ENCODE assay signal across 8 mouse cellular contexts in genomic region chr13:65242319-65242787, GRCm38 (mm10). TPM values are rescaled to one million over a fixed set of nuclear protein-coding genes. Genes with fewer than 3 reads are reported as not detected.
DNase-seq lines count a peak whose midpoint lies in the region; ATAC-seq and TF ChIP-seq lines count a peak whose summit lies in the region.

No protein-coding gene starts in this region.

- intact Hi-C loops in heart, postnatal 14 days (cut with DNase I): loop anchor here (10.0 kb wide), 3 partner anchors 798 to 1088 kb away; partner anchors contain the start of genes Aaed1 and Zfp367
- intact Hi-C loops in left cerebral cortex, postnatal 36 days (cut with DNase I): loop anchor here (5.0 to 10.0 kb wide), 3 partner anchors 130 to 928 kb away; partner anchors contain the start of genes Aaed1, Cdk20 and Mfsd14b

- peak overlapping the region; percentile 99 for H3K4me2 ChIP-seq in heart, embryonic 15.5 days
- peak overlapping the region; percentile 92 for H3K4me2 ChIP-seq in forebrain, embryonic 15.5 days (replicated peaks)
- peak overlapping the region; percentile 96 for H3K4me2 ChIP-seq in liver, embryonic 14.5 days (ENCODE audit: low read depth)

- H3K4me3 ChIP-seq in heart, embryonic 15.5 days: peak overlapping the region; percentile 87
- H3K4me3 ChIP-seq in G1E (ENCODE audit: low read depth, low read length): peak overlapping the region; percentile 97
- H3K4me3 ChIP-seq in forebrain, embryonic 15.5 days: peak overlapping the region; percentile 78
- peak overlapping the region; percentile 79 to 84 for H3K4me3 ChIP-seq in liver, embryonic 14.5 days (ENCODE audit: insufficient read depth in 1 of 2, low read depth in 2 of 2, low read length in 2 of 2)

- no peak for ATAC-seq in heart, embryonic 15.5 days (replicated peaks; ENCODE audit: insufficient number of reproducible peaks, insufficient read depth, low FRiP score, low read depth)
- ATAC-seq in G1E (ENCODE audit: extremely low read depth, insufficient number of reproducible peaks, low FRiP score, poor library complexity, severe bottlenecking): no peak
- ATAC-seq in forebrain, embryonic 15.5 days (replicated peaks): no peak
- no peak for ATAC-seq in liver, embryonic 14.5 days (ENCODE audit: insufficient read depth)

- no peaks in the 10 kb centered on the region for H3K36me3 ChIP-seq in heart, embryonic 15.5 days
- peaks cover 33% of the 10 kb centered on the region for H3K36me3 ChIP-seq in G1E (replicated peaks)
- peaks cover 11% of the 10 kb centered on the region; the same call in 1 of the 2 replicates for H3K36me3 ChIP-seq in forebrain, embryonic 15.5 days
- no peaks in the 10 kb centered on the region for H3K36me3 ChIP-seq in liver, embryonic 14.5 days (replicated peaks; ENCODE audit: control insufficient read depth, insufficient read depth, low read depth)

- no peak for TF ChIP-seq EP300 in liver, embryonic 14.5 days (IDR thresholded peaks at IDR 0.05; ENCODE audit: low read depth)

- H3K9me3 ChIP-seq in heart, embryonic 15.5 days (replicated peaks): no peaks in the 10 kb centered on the region
- H3K9me3 ChIP-seq in G1E (replicated peaks): peaks cover 34% of the 10 kb centered on the region
- H3K9me3 ChIP-seq in forebrain, embryonic 15.5 days: peaks cover 14% of the 10 kb centered on the region
- no peaks in the 10 kb centered on the region for H3K9me3 ChIP-seq in liver, embryonic 14.5 days (ENCODE audit: control insufficient read depth, low read length)

- H3K27ac ChIP-seq in heart, embryonic 15.5 days: no peak overlapping the region
- H3K27ac ChIP-seq in forebrain, embryonic 15.5 days (replicated peaks): no peak overlapping the region
- no peak overlapping the region for H3K27ac ChIP-seq in liver, embryonic 14.5 days

- DNase-seq in heart, postnatal 14 days: no peak
- no peak for DNase-seq in G1E (ENCODE audit: low spot score)
- no peak for DNase-seq in liver, embryonic 14.5 days (ENCODE audit: low read depth in 3 of 3, low spot score in 3 of 3)
- no peak for DNase-seq in embryo, embryonic 10 days (ENCODE audit: low spot score)
- no peak for DNase-seq in urinary bladder, postnatal 36 days (ENCODE audit: low spot score in 2 of 2)
- no peak for DNase-seq in left cerebral cortex, postnatal 36 days (ENCODE audit: low spot score in 2 of 2)

- no peaks in the 10 kb centered on the region for H3K27me3 ChIP-seq in heart, embryonic 15.5 days
- H3K27me3 ChIP-seq in G1E (ENCODE audit: insufficient read depth, low read length): no peaks in the 10 kb centered on the region
- no peaks in the 10 kb centered on the region for H3K27me3 ChIP-seq in forebrain, embryonic 15.5 days
- H3K27me3 ChIP-seq in liver, embryonic 14.5 days (ENCODE audit: control insufficient read depth, insufficient read depth, low read length): no peaks in the 10 kb centered on the region

- WGBS in heart, embryonic 15.5 days: 31% methylated on average over 27 of the region's 27 CpGs
- 41% methylated on average over 27 of the region's 27 CpGs for whole genome bisulfite sequencing in forebrain, embryonic 15.5 days
- WGBS in liver, embryonic 14.5 days (ENCODE audit: insufficient replicate concordance): 24% methylated on average over 27 of the region's 27 CpGs

- H3K9ac ChIP-seq in heart, embryonic 15.5 days: peak overlapping the region; percentile 60
- peak overlapping the region; percentile 65; the same call in 1 of the 2 replicates for H3K9ac ChIP-seq in forebrain, embryonic 15.5 days (replicated peaks)
- peak overlapping the region; percentile 77 for H3K9ac ChIP-seq in liver, embryonic 14.5 days (replicated peaks)

- no peak for TF ChIP-seq CTCF in G1E (IDR thresholded peaks at IDR 0.05; ENCODE audit: low read depth, low read length)
- TF ChIP-seq CTCF in liver, embryonic 14.5 days (IDR thresholded peaks at IDR 0.05; ENCODE audit: low read depth): no peak

- H3K4me1 ChIP-seq in heart, embryonic 15.5 days (replicated peaks): peaks cover 16% of the 10 kb centered on the region
- H3K4me1 ChIP-seq in G1E (ENCODE audit: insufficient read depth, low read depth, low read length): peaks cover 28% of the 10 kb centered on the region
- peaks cover 16% of the 10 kb centered on the region for H3K4me1 ChIP-seq in forebrain, embryonic 15.5 days
- peaks cover 6 to 11% of the 10 kb centered on the region in 2 experiments for H3K4me1 ChIP-seq in liver, embryonic 14.5 days (replicated peaks; ENCODE audit: control insufficient read depth in 2 of 2, insufficient read depth in 2 of 2, low read length in 1 of 2)

RNA-seq across cellular contexts. Expression of gene Gm10775, which starts 17.0 kb away (rescaled TPM):
- polyA plus RNA-seq in heart, embryonic 15.5 days (2015; fragmentation: Nextera tagmentation; extraction: Ambion mirVana): not detected in 2 replicates
- total RNA-seq in heart, postnatal 14 days (2021): not detected
- total RNA-seq in G1E (2014; fragmentation: Nextera tagmentation) (not detected in 2 replicates), G1E (2017) (0.11 TPM in 1 of 2 replicates, not detected in the other)
- polyA plus RNA-seq in G1E (2012): 0.04 and 0.12 TPM in 2 replicates
- not detected in 2 replicates for polyA plus RNA-seq in forebrain, embryonic 15.5 days (2015; fragmentation: Nextera tagmentation; extraction: Ambion mirVana)
- not detected in 2 replicates for polyA plus RNA-seq in liver, embryonic 14.5 days (2012; rRNA removed)
- polyA plus RNA-seq in liver, embryonic 14.5 days (2014; fragmentation: Nextera tagmentation; extraction: Ambion mirVana): not detected in 2 replicates
- total RNA-seq in left cerebral cortex, postnatal 36 days (2021): under 1 TPM; 0.45 to 0.52 TPM

RNA-seq across cellular contexts. Expression of gene Zfp369, which starts 36.3 kb away (rescaled TPM):
- 8.5 and 9.0 TPM in 2 replicates for polyA plus RNA-seq in heart, embryonic 15.5 days (2015; fragmentation: Nextera tagmentation; extraction: Ambion mirVana)
- 10 to 100 TPM; 24.7 to 27.5 TPM for total RNA-seq in heart, postnatal 14 days (2021)
- total RNA-seq in G1E (2014; fragmentation: Nextera tagmentation) (71.3 and 76.9 TPM in 2 replicates), G1E (2017) (33.9 and 42.4 TPM in 2 replicates)
- 4.3 and 4.6 TPM in 2 replicates for polyA plus RNA-seq in G1E (2012)
- polyA plus RNA-seq in forebrain, embryonic 15.5 days (2015; fragmentation: Nextera tagmentation; extraction: Ambion mirVana): 20.4 and 21.0 TPM in 2 replicates
- 6.8 and 8.9 TPM in 2 replicates for polyA plus RNA-seq in liver, embryonic 14.5 days (2012; rRNA removed)
- polyA plus RNA-seq in liver, embryonic 14.5 days (2014; fragmentation: Nextera tagmentation; extraction: Ambion mirVana): 4.3 and 4.5 TPM in 2 replicates
- total RNA-seq in left cerebral cortex, postnatal 36 days (2021): 10 to 100 TPM; 53.9 to 72.1 TPM

RNA-seq across cellular contexts. Expression of gene Nlrp4f, which starts 36.6 kb away (rescaled TPM):
- polyA plus RNA-seq in heart, embryonic 15.5 days (2015; fragmentation: Nextera tagmentation; extraction: Ambion mirVana): not detected in 2 replicates
- total RNA-seq in heart, postnatal 14 days (2021): not detected
- not detected in 2 replicates for total RNA-seq in G1E (2014; fragmentation: Nextera tagmentation)
- 0.05 and 0.17 TPM in 2 replicates for total RNA-seq in G1E (2017)
- not detected in 2 replicates for polyA plus RNA-seq in G1E (2012)
- polyA plus RNA-seq in forebrain, embryonic 15.5 days (2015; fragmentation: Nextera tagmentation; extraction: Ambion mirVana): 0.18 TPM in 1 of 2 replicates, not detected in the other
- polyA plus RNA-seq in liver, embryonic 14.5 days (2012; rRNA removed): not detected in 2 replicates
- 0.17 TPM in 1 of 2 replicates, not detected in the other for polyA plus RNA-seq in liver, embryonic 14.5 days (2014; fragmentation: Nextera tagmentation; extraction: Ambion mirVana)
- under 1 TPM; 0.35 to 0.50 TPM for total RNA-seq in left cerebral cortex, postnatal 36 days (2021)
